Mouse (Mus musculus): ENCODE results near the gene Vdac2. TPM values are rescaled to one million over a fixed set of nuclear protein-coding genes. Genes with fewer than 3 reads are reported as not detected.
A peak's percentile ranks its signal among the peaks of the same experiment; 100 is the strongest.

Gene Vdac2
- polyA plus RNA-seq, 1 experiment from 2014 or later = 312 TPM

DNA sequence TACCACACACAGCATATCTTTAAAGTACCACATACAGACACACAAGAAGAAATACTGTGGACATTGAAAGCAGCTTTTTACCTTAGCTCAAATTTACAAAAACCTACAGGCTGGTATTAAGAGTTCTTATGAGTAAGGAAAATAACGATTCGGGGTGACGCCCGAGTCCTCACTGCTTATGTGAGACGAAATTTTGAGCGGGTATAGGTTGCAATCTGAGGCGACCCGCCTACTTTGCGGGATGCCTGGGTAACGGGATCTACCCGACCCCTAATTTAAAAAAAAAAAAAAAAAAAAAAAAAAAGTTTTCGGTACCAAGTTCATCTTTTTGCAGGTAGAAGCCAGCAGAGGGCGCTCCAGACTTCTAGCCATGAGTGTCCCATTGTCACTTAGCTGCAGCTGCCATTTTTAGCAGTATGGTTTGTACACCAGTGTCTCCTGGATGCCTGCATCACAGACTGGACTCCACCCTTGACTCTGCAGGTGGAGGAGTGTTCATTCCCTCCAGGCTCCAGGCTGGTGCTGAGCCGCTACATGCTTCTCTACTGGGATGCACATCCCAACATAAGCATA, 12.4 kb upstream of the Vdac2 start:
- Histone ChIP-seq H3K4me2 (peak overlapping the region; percentile 44; the same call in 1 of the 2 replicates), H3K4me3 (ENCODE audit: low read depth, low read length) (no peak overlapping the region), H3K9me3 (ENCODE audit: control insufficient read depth, low read length) (no peaks in the 10 kb centered on the region), H3K36me3 (ENCODE audit: control insufficient read depth, insufficient read depth, low read length) (no peaks in the 10 kb centered on the region), H3K9ac (ENCODE audit: low read depth, low read length) (no peak overlapping the region), H3K4me1 (replicated peaks; ENCODE audit: control insufficient read depth, insufficient read depth, low read length) (peaks cover 14% of the 10 kb centered on the region; the same call in 1 of the 2 replicates), H3K27ac (ENCODE audit: low read depth, low read length) (no peak overlapping the region), H3K27me3 (replicated peaks; ENCODE audit: control insufficient read depth, insufficient read depth, low read length) (no peaks in the 10 kb centered on the region)
- ATAC-seq (replicated peaks; ENCODE audit: low FRiP score) (peak; percentile 73), DNase-seq (ENCODE audit: low spot score) (peak; percentile 70)
- 20% methylated on average over 14 of the region's 14 CpGs for WGBS

DNA sequence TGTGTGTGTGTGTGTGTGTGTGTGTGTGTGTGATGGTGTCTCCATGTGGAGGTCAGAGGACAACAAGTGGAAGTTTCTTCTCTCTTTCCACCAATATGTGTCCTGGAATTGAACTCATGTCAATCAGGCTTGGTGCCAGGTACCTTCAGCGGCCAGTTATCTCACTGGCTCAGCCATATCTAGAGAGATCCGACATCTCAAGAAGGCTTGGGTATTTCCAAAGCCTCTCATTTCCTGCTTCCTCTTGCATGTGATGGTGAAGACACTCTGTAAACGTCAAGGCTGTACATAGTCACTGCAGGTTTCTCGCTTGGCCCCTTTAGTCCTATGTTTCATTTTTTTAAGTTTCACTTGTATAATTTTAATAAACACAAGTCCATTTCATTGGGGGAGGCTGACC, 11.8 kb upstream of the Vdac2 start:
- Histone ChIP-seq H3K4me2 (no peak overlapping the region), H3K27ac (ENCODE audit: low read depth, low read length) (no peak overlapping the region), H3K4me1 (replicated peaks; ENCODE audit: control insufficient read depth, insufficient read depth, low read length) (peaks cover 12% of the 10 kb centered on the region; the same call in 1 of the 2 replicates), H3K36me3 (ENCODE audit: control insufficient read depth, insufficient read depth, low read length) (no peaks in the 10 kb centered on the region), H3K9me3 (ENCODE audit: control insufficient read depth, low read length) (no peaks in the 10 kb centered on the region), H3K4me3 (ENCODE audit: low read depth, low read length) (no peak overlapping the region), H3K27me3 (replicated peaks; ENCODE audit: control insufficient read depth, insufficient read depth, low read length) (no peaks in the 10 kb centered on the region), H3K9ac (ENCODE audit: low read depth, low read length) (no peak overlapping the region)
- ATAC-seq (replicated peaks; ENCODE audit: low FRiP score) (peak; percentile 27; the same call in 1 of the 2 replicates), DNase-seq (ENCODE audit: low spot score) (no peak)
- 39% methylated on average over 4 of the region's 4 CpGs for WGBS

DNA sequence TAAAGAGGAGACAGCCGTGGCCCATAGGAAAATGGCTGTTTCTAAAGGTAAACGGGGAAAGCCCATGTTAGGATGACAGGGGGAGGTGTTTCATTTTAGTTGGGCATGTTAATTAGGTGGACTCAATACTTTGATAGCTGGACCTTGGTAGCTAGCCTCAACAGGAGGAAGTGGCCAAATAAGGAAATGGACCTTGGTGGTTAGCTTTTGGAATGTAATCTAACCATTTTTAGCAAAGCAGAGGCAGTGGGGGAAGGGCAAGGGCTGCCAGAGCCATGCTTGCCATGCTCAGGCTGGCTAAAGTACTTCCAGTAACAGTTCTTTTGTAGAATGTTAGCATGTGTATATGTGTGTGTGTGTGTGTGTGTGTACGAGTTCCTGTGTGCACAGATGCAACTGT, 11.2 kb upstream of the Vdac2 start:
- Histone ChIP-seq H3K27me3 (replicated peaks; ENCODE audit: control insufficient read depth, insufficient read depth, low read length) (no peaks in the 10 kb centered on the region), H3K9ac (ENCODE audit: low read depth, low read length) (no peak overlapping the region), H3K27ac (ENCODE audit: low read depth, low read length) (no peak overlapping the region), H3K4me1 (replicated peaks; ENCODE audit: control insufficient read depth, insufficient read depth, low read length) (0 out of 2 replicates have a peak, but pooled peaks cover 7% of the 10 kb centered on the region), H3K36me3 (ENCODE audit: control insufficient read depth, insufficient read depth, low read length) (no peaks in the 10 kb centered on the region), H3K4me2 (no peak overlapping the region), H3K9me3 (ENCODE audit: control insufficient read depth, low read length) (no peaks in the 10 kb centered on the region), H3K4me3 (ENCODE audit: low read depth, low read length) (no peak overlapping the region)
- DNase-seq (ENCODE audit: low spot score) = no peak
- 58% methylated on average over 3 of the region's 3 CpGs for WGBS
- ATAC-seq (replicated peaks; ENCODE audit: low FRiP score) = no peak

DNA sequence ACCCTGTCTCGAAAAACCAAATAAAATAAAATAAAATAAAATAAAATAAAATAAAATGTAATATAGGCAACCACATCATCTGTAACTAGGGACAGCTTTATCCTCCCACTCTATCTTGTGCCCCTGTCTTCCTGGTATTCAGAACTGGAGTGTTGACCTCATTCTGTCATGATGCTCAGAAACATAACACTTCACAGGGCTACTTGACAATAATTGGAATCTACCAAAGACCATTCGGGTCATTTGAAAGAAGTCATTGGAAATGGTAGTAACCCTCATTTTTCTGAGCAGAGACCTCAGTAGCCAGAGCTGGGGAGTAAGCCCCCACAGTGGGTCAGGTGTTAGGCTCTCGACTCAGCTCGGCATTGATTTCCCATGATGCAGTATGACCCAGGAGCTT, 10.4 kb upstream of the Vdac2 start:
- no peaks in the 10 kb centered on the region for H3K9me3 ChIP-seq (ENCODE audit: control insufficient read depth, low read length)
- no peak overlapping the region for H3K9ac ChIP-seq (ENCODE audit: low read depth, low read length)
- H3K27me3 ChIP-seq (replicated peaks; ENCODE audit: control insufficient read depth, insufficient read depth, low read length) = no peaks in the 10 kb centered on the region
- ATAC-seq (replicated peaks; ENCODE audit: low FRiP score) (no peak), DNase-seq (ENCODE audit: low spot score) (no peak)
- H3K4me2 ChIP-seq = no peak overlapping the region
- no peak overlapping the region for H3K27ac ChIP-seq (ENCODE audit: low read depth, low read length)
- H3K36me3 ChIP-seq (ENCODE audit: control insufficient read depth, insufficient read depth, low read length) = no peaks in the 10 kb centered on the region
- H3K4me1 ChIP-seq (replicated peaks; ENCODE audit: control insufficient read depth, insufficient read depth, low read length) = 0 out of 2 replicates have a peak, but pooled peaks cover 7% of the 10 kb centered on the region
- H3K4me3 ChIP-seq (ENCODE audit: low read depth, low read length) = no peak overlapping the region
- 87% methylated on average over 4 of the region's 4 CpGs for WGBS

DNA sequence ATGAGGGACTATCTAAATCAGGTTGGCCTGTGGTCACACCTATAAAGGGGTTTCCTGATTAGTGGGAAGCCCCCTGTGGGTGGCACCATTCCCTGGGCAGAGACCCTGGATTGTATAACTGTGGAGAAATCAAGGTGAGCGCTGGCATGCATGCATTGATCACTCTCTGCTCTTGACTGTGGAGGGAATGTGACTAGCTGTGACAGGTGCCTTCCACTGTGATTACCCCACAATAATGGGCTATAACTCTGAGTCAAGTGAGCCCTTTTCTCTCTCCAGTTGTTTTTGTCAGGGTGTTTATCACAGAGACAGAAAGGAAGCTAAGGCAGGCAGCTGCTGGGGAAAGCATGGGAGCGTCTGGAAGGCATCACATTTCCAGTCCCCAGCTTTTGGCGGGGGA, 8.8 kb upstream of the Vdac2 start:
- no peak overlapping the region for H3K4me2 ChIP-seq
- H3K9me3 ChIP-seq (ENCODE audit: control insufficient read depth, low read length) = no peaks in the 10 kb centered on the region
- DNase-seq (ENCODE audit: low spot score) (no peak), ATAC-seq (replicated peaks; ENCODE audit: low FRiP score) (no peak)
- H3K36me3 ChIP-seq (ENCODE audit: control insufficient read depth, insufficient read depth, low read length) = no peaks in the 10 kb centered on the region
- H3K27ac ChIP-seq (ENCODE audit: low read depth, low read length) = no peak overlapping the region
- no peak overlapping the region for H3K4me3 ChIP-seq (ENCODE audit: low read depth, low read length)
- 54% methylated on average over 3 of the region's 3 CpGs for WGBS
- no peak overlapping the region for H3K9ac ChIP-seq (ENCODE audit: low read depth, low read length)
- H3K27me3 ChIP-seq (replicated peaks; ENCODE audit: control insufficient read depth, insufficient read depth, low read length) = no peaks in the 10 kb centered on the region
- H3K4me1 ChIP-seq (replicated peaks; ENCODE audit: control insufficient read depth, insufficient read depth, low read length) = 0 out of 2 replicates have a peak, but pooled peaks cover 7% of the 10 kb centered on the region

DNA sequence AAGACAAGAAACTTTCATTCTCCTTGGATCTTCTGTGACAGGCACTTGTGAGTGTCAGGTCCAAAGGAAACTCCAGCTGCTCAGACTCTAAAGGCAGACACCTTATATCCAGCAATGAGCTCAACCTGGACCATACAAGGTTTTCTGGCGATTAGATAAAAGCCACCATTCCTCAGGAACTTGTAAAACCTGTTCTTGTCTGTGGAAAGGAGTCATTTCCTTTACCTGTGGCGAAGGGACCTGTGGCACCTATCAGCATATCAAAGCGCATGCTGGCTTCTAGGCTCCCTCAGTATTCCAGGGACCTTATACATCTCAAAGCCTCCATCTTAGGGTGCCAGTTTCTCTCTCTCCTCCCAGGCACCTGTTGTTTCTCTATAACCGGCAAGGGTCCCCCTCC, 7.6 kb upstream of the Vdac2 start:
- no peak overlapping the region for H3K27ac ChIP-seq (ENCODE audit: low read depth, low read length)
- no peaks in the 10 kb centered on the region for H3K36me3 ChIP-seq (ENCODE audit: control insufficient read depth, insufficient read depth, low read length)
- H3K4me1 ChIP-seq (replicated peaks; ENCODE audit: control insufficient read depth, insufficient read depth, low read length) = peaks cover 10% of the 10 kb centered on the region; the same call in 1 of the 2 replicates
- DNase-seq (ENCODE audit: low spot score) (no peak), ATAC-seq (replicated peaks; ENCODE audit: low FRiP score) (no peak)
- 58% methylated on average over 4 of the region's 4 CpGs for WGBS
- no peaks in the 10 kb centered on the region for H3K27me3 ChIP-seq (replicated peaks; ENCODE audit: control insufficient read depth, insufficient read depth, low read length)
- no peaks in the 10 kb centered on the region for H3K9me3 ChIP-seq (ENCODE audit: control insufficient read depth, low read length)
- H3K4me2 ChIP-seq = no peak overlapping the region
- no peak overlapping the region for H3K4me3 ChIP-seq (ENCODE audit: low read depth, low read length)
- H3K9ac ChIP-seq (ENCODE audit: low read depth, low read length) = no peak overlapping the region

DNA sequence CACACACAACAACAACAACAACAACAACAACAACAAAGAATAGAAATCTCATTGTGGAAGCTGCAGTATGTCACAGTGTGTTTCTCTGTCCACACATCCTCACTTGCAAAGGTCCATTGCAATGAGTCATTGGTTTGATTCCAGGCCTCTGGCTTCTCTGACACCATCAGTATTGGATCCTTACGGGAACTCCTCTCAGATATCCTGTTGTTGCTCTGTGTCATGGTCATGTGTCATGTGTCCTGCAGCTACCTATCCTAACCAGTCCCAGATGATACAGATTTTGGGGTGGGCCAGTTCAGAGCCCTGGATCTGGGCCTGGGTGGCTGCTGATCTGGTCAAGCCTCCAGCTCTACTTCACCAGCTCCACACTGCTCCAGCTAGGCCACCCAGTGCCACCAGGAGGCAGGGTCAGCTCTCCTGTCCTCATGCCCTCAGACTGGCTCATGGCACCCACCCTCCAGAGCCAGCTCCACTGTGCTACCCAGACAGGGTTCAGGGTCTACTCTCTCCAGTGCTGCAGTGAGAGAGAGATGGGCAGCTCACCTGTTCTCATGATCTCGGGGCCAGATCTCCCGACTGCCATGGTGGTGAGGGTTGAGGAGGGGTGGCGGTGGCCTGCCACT, 4.0 kb upstream of the Vdac2 start:
- Histone ChIP-seq H3K4me2 (no peak overlapping the region), H3K4me3 (ENCODE audit: low read depth, low read length) (no peak overlapping the region), H3K27ac (ENCODE audit: low read depth, low read length) (no peak overlapping the region), H3K36me3 (ENCODE audit: control insufficient read depth, insufficient read depth, low read length) (no peaks in the 10 kb centered on the region), H3K27me3 (replicated peaks; ENCODE audit: control insufficient read depth, insufficient read depth, low read length) (no peaks in the 10 kb centered on the region), H3K9me3 (ENCODE audit: control insufficient read depth, low read length) (no peaks in the 10 kb centered on the region), H3K4me1 (replicated peaks; ENCODE audit: control insufficient read depth, insufficient read depth, low read length) (peaks cover 31% of the 10 kb centered on the region), H3K9ac (ENCODE audit: low read depth, low read length) (no peak overlapping the region)
- no peak for DNase-seq (ENCODE audit: low spot score)
- ATAC-seq (replicated peaks; ENCODE audit: low FRiP score) = no peak
- WGBS = 93% methylated on average over 4 of the region's 4 CpGs

DNA sequence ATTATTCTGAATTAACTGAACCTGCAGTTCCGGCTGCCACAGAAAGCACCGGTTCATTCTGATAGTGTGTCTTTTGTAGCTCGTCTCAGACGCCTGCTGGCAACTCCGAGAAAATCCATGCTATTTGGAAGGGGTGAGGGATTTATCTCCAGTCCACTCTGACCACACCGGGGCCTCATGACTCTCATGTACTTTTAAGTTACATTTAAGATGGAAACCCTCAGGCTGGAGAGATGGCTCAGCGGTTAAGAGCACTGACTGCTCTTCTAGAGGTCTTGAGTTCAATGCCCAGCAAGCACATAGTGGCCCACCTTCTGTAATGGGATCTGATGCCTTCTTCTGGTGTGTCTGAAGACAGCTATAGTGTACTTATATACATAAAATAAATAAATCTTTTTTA, 2.7 kb upstream of the Vdac2 start:
- H3K4me1 ChIP-seq (replicated peaks; ENCODE audit: control insufficient read depth, insufficient read depth, low read length) = peaks cover 36% of the 10 kb centered on the region
- ATAC-seq (replicated peaks; ENCODE audit: low FRiP score) (no peak), DNase-seq (ENCODE audit: low spot score) (no peak)
- H3K4me2 ChIP-seq = peak overlapping the region; percentile 36; the same call in 1 of the 2 replicates
- peak overlapping the region; percentile 98 for H3K27ac ChIP-seq (ENCODE audit: low read depth, low read length)
- H3K9ac ChIP-seq (ENCODE audit: low read depth, low read length) = no peak overlapping the region
- no peaks in the 10 kb centered on the region for H3K9me3 ChIP-seq (ENCODE audit: control insufficient read depth, low read length)
- WGBS = 56% methylated on average over 7 of the region's 7 CpGs
- no peaks in the 10 kb centered on the region for H3K27me3 ChIP-seq (replicated peaks; ENCODE audit: control insufficient read depth, insufficient read depth, low read length)
- H3K4me3 ChIP-seq (ENCODE audit: low read depth, low read length) = no peak overlapping the region
- H3K36me3 ChIP-seq (ENCODE audit: control insufficient read depth, insufficient read depth, low read length) = no peaks in the 10 kb centered on the region

DNA sequence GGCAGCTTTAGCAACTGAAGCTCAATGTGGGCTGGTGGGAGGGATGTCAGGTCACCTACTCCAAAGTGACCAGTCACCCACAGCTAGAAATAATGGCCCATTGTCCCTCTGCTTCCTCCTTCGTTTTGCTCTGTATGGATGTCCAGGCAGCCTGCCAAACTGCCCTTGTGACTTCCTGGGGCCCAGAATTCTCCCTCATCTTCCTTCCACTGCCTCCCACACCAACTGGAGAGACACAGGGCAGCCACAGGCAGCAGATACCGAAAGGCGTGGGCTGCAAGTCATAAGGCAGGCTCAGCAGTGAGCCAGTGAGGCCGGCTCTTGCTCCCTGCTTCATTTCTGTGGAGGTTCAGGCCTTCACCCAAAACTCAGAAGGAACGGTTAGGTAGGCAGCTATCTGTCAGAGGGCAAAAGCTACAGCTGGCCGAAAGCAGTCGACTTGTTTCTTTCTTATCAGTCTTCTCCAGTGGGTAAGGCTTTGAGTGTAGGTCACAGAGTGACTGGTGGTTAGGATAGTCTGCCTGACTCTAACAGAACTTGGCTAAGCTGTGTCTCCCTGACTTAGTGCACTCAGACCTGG, 2.2 kb upstream of the Vdac2 start:
- Histone ChIP-seq H3K4me3 (ENCODE audit: low read depth, low read length) (no peak overlapping the region), H3K27ac (ENCODE audit: low read depth, low read length) (peak overlapping the region; percentile 98), H3K27me3 (replicated peaks; ENCODE audit: control insufficient read depth, insufficient read depth, low read length) (no peaks in the 10 kb centered on the region), H3K36me3 (ENCODE audit: control insufficient read depth, insufficient read depth, low read length) (no peaks in the 10 kb centered on the region), H3K4me1 (replicated peaks; ENCODE audit: control insufficient read depth, insufficient read depth, low read length) (peaks cover 36% of the 10 kb centered on the region), H3K9ac (ENCODE audit: low read depth, low read length) (peak overlapping the region; percentile 56), H3K9me3 (ENCODE audit: control insufficient read depth, low read length) (no peaks in the 10 kb centered on the region), H3K4me2 (peak overlapping the region; percentile 36)
- DNase-seq (ENCODE audit: low spot score) = peak; percentile 54
- 17% methylated on average over 7 of the region's 7 CpGs for WGBS
- ATAC-seq (replicated peaks; ENCODE audit: low FRiP score) = peak; percentile 94
